Mouse (Mus musculus) thymus, postnatal 36 days (tissue): ENCODE measurements around the gene Ptpre.

ENCODE experiments used
- DNase-seq, 2 experiments: peaks; one replicate each; pipeline ENCODE4 v3.0.0; 2022; ENCODE audit warnings: mixed read lengths in 2 of 2

Ptpre gene

DNA sequence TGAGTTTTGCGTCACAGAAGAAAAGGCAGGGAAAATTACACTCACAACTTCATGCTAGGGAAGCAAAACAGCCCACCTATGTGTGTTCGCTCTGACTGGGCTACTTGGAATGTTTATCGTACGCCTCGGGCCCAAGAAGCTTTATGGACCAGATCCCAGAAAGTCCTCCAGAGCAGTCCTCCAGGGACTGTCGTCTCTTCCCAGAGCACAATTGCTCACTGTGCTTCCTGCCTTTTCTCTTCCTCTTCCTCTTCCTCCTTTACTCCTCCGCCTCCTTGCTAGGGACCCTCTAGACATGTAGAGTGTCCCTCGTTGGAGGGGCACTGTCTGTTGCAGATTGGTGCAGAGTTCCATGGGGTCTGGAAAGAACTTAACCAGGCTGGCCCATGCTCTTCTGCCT lies 111.5 kb downstream of the Ptpre start:
- DNase-seq: no peak

DNA sequence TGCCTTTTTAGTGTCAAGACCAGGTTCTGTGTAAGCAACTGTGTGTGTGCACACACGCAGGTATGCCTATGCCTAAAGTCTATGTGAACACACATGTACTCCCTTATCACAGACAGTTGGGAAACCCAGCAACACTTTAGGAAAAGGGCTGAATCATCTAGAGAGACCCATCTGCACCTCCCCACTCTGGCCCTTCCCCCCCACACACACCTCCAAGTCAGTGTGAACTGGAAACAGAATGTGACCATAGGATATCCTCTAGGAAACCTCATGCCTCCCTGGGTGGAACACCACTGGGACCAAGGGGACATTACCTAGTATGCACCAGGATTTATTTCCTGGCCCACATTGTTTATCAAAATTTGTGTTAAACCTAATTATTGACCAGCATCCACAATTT lies 112.0 kb downstream of the Ptpre start:
- no peak for DNase-seq

DNA sequence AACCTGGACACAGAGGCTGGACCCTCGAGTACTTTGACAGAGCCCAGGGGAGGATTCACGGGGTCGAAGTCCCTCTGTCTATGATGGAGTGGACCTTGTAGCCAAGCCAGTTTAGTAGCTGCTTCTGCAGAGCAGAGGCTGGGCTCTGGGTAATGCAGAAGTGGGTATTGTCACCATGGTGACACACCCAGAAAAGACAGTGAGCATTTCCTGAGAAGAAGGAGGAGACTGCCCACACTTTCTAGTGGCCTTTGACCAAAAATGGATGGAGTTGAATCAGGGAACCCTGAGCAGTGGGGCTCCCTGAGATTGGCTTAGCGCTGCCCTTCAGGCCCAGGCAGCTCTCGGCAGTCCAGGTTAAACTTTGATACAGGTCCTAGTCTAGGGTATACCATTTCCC lies 112.8 kb downstream of the Ptpre start:
- no peak for DNase-seq

DNA sequence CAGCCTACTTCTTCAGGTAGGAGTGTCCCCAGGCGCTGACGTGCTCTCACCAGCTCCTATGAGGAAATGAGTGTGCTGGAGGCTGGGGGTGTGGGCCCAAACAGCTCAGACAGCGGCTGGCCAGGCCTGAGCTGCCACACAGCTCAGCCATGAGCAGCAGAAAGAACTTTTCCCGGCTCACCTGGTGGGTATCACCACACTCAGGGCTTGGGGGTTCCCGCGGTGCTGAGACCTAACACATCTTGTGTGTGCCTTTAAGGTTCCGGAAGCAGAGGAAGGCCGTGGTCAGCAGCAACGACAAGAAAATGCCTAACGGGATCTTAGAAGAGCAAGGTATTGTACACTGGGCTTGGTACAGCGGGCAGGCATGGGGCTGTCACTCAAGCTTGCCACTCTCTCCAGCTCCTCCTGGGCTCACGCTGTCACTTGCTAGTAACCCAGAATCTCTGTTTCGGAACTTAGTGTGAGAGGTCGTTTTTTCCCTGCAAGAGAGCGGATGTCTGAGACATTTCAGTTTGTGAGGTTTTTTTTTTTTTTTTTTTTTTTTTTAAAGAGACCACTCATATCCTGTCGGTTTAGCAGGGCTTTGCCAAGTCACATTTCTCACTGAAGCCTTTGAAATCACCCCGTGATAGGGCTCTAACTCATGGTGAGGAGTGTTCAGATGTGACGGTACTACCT lies 114.7 kb downstream of the Ptpre start:
- peak; percentile 72 to 80 for DNase-seq

DNA sequence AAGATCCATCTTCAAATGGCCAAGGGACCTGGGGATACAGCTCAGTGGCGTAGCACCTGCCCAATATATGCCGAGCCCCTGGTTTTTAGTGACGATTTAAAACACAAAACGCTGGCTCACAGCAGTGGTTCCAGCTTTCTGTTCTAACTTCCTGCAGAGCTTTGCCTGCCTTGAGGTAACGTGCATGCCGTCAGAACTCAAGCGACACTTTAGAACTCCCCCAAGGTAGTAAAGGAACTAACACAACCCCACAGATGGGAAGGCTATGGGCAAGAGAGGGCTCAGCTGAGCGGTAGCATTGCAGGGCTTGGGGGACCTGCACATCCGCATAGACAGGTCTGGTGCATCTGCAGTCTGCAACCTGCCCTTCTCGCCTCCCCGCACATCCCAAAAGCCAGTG lies 115.5 kb downstream of the Ptpre start:
- DNase-seq: peak; percentile 62 to 72

DNA sequence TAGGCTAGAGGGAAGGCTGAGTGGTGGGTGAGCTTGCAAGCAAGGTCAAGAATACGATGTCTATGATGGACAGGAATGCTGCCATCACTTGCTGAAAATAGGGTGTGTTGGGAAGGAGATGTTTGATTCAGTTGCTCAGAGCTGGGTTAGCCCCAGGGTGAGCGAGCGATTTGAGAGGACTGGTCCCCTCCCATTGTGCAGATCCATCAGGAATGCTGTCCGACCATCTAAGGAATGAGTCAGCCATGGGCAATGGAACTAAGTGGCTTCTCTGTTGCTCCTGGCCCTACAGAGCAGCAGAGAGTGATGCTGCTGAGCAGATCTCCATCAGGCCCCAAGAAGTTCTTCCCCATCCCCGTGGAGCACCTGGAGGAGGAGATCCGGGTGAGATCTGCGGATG lies 116.3 kb downstream of the Ptpre start:
- no peak for DNase-seq

DNA sequence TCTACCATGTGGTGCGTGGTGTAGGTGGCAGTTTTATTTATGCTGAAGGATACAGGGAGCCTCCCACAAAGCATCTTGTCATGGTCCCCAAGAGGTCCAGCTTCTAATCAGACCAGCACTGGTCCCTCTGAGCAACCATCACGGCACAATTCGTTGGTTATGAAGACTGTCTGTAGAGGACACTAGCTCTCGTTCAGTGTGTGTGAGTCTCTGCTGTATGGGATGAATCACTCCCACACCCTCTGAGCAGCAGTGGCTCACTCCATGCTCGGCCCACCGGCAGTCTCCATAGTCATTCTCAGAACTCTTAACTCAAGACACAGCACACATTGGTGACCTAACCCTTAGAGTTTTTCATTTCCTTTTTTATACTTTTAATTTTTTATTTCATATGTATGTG lies 117.0 kb downstream of the Ptpre start:
- no peak for DNase-seq

DNA sequence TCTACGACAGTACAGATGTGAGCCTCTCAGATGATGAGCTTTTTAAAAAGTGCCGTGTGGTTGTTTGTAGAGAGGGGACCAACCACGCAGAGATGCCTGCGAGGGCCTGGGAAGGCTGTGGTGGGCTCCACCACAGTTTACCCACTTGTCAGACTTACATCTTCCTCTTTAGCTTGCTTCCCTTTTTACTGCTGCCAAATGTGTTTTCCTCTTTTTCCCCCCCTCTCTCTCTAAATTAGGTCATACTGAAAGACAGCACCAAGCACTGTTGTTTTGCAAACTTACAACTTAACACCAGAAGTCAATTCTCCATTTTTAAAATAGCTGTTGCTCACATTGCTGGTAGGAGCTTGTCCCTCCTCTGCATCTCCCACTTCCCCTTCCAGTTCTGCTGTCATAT lies 117.8 kb downstream of the Ptpre start:
- DNase-seq: no peak

DNA sequence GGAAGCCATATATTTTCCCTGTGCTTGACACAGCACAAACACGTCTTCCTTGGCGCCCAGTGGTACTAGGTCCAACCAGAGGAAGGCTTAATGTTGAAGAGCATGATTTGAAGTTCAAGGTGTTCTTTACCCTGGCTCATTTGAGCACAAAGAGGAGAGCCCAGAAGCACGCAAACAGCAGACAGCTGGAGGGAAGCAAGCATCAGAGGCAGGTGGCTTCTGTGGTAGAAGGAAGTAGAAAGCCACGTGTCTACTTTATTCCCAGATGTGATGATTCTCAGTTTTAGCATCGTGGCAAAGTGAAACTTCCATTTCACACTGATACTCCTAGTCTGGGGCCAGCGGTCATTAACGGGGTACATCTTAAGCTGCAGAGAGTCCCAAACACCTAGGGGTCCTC lies 120.9 kb downstream of the Ptpre start:
- DNase-seq: peak in 1 of 2 experiments; percentile 67

DNA sequence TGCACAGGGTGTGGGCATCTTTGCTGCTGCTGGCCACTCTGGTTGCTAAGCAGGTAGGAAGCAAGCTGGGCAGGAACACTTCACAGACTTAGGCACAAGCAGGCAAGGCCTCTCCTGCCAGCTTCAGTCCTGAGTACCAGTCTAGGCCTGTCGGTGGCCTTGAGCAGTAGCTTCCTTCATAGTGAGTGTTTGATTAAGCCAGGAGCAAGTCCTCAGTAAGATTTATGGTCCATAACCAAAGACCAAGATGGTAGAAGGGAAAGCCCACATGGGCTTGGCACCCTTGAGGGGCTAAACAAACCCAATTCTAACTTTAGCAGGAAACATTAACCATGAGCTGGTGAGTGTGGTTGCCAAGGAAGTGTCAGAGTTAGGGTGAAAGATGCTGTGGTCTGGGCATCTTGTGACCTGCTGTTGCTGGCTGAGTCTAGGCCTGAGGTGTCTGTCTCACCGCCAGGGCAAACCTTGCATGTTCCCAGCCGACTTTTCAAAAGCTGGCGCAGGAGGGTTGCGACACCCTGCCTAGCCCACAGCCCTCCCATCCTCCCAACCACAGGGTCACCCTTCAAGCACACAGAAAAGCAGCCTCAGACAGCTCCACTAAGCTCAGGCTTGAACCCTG lies 122.1 kb downstream of the Ptpre start:
- DNase-seq: peak in 1 of 2 experiments; percentile 54

DNA sequence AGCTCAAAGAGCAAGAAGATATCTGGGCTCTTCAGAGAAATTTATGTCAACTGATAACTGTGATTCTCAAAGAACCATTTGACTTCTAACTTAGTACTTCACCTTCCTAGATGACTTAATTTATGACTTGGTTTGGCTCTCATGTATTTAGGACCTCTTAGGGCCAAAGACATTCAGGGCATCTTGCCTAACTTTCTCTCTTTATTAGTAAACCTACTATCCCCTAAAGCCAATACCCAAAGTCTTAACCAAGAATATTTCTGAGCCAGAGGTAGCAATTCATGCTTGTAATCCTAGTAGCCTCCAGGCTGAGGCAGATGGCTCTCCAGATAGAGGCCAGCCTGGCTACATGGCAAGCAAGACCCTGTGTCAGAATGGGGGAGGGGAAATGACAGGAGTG lies 123.0 kb downstream of the Ptpre start:
- no peak for DNase-seq

DNA sequence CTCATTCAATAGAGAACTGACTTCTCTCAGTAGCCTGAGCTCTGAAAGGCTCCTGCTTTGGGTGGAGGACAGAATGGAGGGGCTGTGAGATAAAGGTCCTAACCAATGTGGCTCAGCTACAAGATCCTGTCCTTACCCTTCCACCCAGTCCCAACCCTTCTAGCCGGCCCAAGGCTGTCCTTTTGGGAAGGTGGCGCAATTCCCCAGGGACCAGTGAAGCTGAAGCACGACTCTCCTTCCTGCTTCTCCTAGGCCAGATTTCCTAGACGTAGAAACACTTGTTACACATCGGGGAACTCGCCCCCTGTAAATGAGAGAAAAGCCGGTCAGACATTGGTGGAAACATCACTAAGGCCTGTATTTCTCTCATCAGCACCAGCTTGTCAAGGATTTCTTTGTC lies 126.9 kb downstream of the Ptpre start:
- DNase-seq: no peak

DNA sequence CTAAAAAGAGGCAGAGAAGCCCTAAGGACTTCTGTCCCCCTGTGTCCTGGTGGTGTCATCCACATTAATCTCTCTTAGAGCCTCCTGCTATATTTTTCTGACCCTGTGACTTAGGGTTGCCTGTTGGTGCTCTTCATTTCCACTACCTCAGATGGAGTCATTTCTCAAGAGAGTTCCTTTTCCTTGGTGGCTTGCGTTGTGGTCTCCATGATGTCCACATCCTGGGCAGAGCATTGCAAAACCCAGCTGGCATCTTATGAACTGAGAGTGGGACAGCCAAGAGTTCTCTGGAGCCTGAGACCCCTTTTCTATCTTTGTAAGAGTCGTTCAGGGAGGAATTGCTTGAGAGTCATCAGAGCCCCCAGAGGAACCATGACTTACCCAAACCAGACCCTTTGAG lies 129.0 kb downstream of the Ptpre start:
- no peak for DNase-seq

DNA sequence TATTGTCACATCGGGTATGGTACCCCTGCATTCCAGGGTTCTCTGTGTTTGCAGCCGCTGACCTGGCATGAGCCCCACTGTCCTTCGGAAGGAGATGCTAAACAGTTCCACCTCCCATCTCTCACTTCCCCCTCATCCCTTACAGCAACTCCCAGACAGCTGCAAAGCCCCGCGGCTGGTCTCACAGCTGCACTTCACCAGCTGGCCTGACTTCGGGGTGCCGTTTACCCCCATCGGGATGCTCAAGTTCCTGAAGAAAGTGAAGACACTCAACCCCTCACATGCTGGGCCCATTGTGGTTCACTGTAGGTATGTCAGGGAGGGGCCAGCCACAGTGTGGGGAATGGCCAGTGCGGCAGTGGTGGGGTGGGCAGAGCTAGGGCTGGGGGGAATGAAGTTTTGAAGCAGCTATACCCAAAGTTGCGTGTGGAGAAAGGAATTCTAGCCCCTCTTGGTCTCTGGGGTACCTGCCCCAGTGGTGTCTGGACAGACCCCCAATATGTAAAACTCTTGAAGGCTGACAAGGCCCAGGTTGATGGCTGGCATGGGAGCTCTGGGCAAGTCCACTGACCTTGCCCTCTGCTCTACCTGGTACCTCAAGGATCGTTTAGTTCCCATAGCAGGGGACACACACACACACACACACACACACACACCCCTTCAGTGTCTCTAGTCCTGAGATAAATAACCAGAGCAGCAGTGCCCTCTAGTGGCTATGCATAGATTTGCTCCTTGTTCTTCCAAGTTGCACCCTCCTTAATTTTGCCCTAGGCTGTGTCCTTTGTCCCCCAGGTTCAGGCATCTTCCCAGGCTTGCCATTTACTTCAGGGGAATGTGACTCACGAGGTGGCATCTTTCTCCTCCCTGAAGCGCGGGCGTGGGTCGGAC lies 131.8 kb downstream of the Ptpre start:
- peak; percentile 53 to 69 for DNase-seq

DNA sequence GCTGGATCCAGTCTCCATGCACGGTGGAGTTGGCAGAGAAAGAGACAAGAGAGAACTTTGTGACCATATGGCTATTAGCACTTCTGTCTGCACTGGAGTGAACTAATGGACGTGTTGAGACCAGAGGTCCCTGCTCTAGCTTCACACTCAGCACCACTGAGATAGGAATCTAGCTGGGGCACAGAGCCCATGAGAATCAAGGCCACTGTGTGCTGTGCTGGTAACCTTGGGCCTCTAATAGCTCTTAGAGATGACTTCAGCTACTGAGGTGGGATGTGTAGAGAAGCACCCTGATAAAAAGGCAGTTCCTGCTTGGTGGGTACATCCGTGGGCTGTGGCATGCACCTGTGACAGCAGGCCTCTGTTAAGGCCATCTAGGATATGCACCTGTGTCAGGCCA lies 136.3 kb downstream of the Ptpre start:
- DNase-seq: no peak

DNA sequence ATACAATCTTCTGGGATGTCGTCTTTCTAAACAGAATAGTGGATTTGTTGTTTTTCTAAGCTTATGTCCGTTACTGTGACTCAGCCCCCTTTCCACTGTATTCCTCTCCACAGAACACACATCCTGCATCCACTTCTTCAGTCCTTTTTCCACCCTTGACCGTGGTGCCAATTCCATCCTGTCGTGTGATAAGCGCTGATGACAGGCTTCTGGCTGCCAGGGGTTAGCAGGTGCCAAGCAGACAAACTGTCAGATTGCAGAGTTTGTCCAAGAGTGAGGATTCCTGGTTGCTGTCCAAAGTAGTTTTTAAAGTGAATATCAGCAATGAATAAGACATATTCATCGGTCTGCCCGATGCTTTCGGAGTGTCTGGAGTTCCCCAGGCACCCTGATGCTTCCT lies 139.4 kb downstream of the Ptpre start:
- DNase-seq: no peak

DNA sequence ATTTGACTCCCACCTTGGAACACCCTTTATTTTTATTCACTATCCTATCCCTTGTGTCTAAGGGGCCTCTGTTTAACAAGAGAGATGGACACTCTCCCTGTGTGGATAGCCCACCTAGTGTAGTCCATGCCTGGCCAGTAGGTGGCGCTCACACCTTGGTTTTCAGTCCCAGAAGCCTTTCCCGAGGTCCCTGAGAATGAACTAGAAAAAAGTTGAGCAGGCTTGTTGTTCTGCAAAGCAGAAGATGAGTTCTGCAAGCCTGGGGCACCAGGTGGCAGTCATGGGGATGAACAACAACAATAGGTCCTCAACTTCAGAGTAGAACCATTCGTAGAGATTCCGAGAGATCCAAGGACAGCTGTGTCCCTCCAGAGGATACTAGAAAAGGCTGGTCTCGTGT lies 143.1 kb downstream of the Ptpre start:
- peak; percentile 63 to 67 for DNase-seq

DNA sequence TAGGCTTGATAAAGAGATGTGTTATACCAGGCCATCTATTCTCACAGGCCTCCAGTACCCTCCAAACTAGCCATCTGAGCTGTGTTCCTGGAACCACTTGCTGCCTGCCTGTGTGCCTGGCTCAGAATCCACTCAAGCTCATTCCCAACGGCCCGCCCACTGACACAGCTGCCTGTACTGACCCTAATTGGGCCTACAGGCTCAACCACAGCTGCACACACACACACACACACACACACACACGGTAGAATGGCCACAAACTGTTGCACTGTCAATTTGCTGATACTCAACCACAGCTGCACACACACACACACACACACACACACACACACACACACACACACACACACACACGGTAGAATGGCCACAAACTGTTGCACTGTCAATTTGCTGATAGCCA lies 146.8 kb downstream of the Ptpre start:
- peak in 1 of 2 experiments; percentile 39 for DNase-seq

DNA sequence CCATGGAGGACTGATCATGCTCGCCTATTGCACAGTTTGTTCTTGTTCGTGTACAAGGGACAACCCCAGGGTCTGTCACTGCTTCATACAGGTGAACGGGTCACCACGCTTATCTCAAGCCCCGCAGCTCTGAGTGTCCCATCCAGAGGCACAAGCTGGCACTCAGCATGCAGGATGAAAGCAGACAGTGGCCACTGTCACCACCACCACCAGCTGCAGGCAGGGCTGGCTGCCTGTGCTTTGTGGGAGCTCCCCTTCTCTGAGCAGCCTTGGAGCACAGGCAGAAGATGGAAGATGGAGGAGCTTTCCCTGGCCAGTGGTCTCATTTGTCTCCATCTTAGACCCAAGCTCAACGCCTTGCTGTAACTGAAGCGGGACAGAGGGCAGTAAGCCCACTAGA lies 147.7 kb downstream of the Ptpre start:
- DNase-seq: no peak

DNA sequence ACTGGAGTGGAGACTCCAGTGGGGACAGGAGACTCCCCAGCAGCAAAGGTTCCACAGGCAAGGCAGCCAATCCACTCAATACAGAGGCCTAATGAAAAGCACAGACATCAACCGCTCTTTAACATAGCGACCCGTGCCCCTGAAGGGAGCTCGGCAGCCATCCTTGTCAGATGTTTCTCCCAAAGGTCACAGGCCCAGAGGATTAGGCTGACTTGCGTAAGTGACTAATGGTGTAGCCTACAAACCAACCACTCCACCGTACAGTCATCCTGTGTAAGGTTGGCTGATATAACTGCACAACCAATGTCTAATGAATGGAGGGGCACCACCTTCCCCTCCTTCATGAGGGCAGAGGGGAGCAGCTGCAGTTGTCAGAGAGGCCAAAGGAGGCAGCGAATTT lies 152.1 kb downstream of the Ptpre start:
- DNase-seq: no peak

DNA sequence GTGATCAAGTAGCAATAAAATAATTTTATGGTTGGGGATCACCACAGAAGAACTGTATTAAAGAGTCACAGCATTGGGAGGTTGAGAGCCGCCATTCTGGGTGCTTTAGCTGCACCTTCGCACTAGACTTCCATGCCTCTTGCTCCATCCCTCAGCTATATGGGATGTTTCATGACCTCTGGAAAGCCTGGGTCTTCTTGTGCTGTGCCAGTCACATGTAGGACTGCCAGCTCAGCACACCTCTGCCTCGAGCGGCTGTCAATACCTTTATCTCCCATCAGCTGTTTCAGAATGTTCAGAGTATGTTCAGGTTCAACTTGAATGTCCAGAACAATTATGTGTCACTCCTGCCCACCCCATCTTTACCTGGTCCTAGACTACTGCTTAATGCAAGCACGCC lies 154.7 kb downstream of the Ptpre start:
- no peak for DNase-seq

DNA sequence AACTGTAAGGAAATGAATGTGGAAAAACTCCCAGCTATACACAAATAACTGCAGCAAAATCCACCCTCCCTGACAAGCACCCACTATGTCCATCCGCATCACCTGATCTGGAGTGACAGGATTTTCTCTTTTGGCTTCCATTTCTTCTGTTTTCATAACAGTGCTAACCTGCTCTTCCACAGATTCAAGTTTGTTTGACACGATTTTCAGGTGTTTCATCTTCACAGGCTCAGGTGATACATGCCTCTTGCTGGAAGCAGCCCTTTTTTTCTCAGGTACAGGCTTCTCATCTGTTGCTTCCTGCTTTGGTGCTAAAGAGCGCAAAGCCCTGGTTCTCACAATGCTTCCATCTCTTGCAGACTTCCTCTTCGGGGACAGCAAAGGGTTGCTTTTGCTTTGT lies 156.8 kb downstream of the Ptpre start:
- no peak for DNase-seq

DNA sequence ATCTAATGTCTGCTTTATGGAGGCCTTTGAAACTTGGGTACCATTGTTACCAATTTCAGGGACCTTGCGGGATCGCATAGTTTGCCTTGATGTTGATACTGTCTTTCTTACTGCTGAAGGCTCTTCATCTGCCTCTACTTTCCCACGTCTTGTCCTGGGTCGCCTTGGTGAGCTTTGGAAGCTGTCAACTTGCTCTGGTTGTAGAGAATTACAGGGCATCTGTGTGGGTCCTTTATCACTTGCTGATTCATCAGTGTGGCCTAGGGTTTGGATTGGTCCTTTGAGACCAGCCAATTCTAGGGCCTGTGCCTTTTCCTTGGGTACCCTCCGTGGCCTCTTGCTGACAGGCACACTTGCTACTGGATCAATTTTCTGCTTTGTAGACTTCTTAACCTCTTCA lies 157.5 kb downstream of the Ptpre start:
- DNase-seq: no peak

DNA sequence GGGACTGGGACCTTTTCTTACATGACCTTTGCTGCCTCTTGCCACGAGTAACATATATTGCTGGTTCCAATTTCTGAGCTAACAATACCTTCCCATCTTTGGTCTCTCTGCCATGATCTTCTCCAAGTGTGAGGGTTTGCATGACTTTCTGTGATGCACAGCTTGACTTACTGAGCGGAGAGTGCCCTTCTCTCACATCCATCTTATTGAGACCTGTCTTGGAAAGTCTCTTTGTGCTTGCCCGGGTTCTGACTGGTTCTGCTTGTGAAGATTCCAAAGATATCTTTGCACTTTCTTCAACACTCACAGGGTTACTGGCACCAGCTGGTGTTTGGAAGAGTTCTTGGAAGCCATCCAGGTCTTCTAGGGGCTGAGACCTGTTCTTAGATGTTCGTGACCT lies 158.8 kb downstream of the Ptpre start:
- no peak for DNase-seq
